Mouse (Mus musculus): ENCODE measurements around the gene Klk7. TPM values are rescaled to one million over a fixed set of nuclear protein-coding genes. Genes with fewer than 3 reads are reported as not detected.

Gene Klk7
- polyA plus RNA-seq, 1 experiment from 2014 or later, result not detected

DNA sequence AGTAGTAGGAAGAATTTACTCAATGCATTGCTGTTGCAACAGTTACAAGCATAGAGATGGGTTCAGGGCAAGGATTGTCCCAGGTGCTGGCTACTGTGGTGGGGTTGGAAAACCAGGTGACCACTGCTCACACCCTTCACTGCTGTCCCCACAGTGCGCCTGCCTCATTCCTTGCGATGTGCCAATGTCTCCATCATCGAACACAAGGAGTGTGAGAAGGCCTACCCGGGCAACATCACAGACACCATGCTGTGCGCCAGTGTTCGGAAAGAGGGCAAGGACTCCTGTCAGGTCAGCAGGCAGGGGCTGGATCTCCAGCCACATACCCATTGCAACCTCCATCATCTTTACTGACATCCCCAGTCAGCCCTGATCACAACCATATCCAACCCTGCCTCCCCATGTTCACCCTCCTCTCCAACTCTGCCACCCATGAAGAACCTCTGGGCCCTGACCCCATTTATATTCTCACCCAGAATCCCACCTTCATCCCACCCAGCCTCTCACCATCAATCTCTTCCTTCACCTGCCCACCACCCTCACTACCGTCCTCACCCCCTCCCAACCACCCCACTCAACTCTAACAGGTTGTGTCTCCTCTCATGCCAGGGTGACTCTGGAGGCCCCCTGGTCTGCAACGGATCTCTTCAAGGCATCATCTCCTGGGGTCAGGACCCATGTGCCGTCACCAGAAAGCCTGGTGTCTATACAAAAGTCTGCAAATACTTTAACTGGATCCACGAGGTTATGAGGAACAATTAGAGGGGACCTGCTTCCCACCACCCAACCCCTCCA, 32.7 kb upstream of the Klk7 start:
- 89% methylated on average over 10 of the region's 10 CpGs for WGBS
- Histone ChIP-seq H3K4me1 (peaks cover 15% of the 10 kb centered on the region; the same call in 1 of the 2 replicates), H3K27ac (replicated peaks) (no peak overlapping the region), H3K4me3 (no peak overlapping the region), H3K9me3 (no peaks in the 10 kb centered on the region), H3K9ac (replicated peaks) (no peak overlapping the region), H3K4me2 (replicated peaks) (no peak overlapping the region), H3K27me3 (peaks cover 10% of the 10 kb centered on the region), H3K36me3 (no peaks in the 10 kb centered on the region)
- no peak for ATAC-seq (ENCODE audit: low FRiP score, low read depth)

DNA sequence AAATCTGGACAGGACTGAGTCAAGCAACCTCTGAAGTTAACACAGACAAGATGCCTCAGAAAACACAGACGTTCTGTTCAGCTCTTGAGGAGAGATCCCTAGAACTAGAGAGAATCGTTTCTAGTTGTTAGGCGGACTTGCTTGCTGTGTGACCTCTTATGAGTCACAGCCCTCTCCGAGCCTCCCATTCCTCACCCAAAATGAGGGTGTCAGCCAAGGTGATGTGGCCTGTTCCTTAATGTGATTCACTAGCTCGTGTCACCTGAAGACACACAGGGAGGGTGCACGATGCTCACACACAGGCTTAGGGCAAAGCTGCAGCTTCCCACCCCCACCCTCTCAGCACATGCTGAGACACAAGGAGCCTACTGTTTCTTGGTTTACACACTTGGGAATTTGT, 30.9 kb upstream of the Klk7 start:
- no peak for ATAC-seq (ENCODE audit: low FRiP score, low read depth)
- WGBS, result 73% methylated on average over 6 of the region's 6 CpGs
- H3K9me3 ChIP-seq, result no peaks in the 10 kb centered on the region
- H3K27ac ChIP-seq (replicated peaks), result no peak overlapping the region
- H3K4me2 ChIP-seq (replicated peaks), result no peak overlapping the region
- H3K36me3 ChIP-seq, result no peaks in the 10 kb centered on the region
- no peak overlapping the region for H3K4me3 ChIP-seq
- peaks cover 9% of the 10 kb centered on the region; the same call in 1 of the 2 replicates for H3K4me1 ChIP-seq
- H3K9ac ChIP-seq (replicated peaks), result no peak overlapping the region
- peaks cover 20% of the 10 kb centered on the region for H3K27me3 ChIP-seq

- WGBS, result 53% methylated on average over 5 of the region's 5 CpGs
- H3K36me3 ChIP-seq, result no peaks in the 10 kb centered on the region
- no peak within 1 kb of the TSS for H3K4me3 ChIP-seq
- no peak within 1 kb of the TSS for H3K9ac ChIP-seq (replicated peaks)
- peaks cover 20% of the 10 kb centered on the region for H3K27me3 ChIP-seq
- no peak for ATAC-seq (ENCODE audit: low FRiP score, low read depth)
- H3K9me3 ChIP-seq, result no peaks in the 10 kb centered on the region
- H3K4me1 ChIP-seq, result peaks cover 7% of the 10 kb centered on the region; the same call in 1 of the 2 replicates
- no peak within 1 kb of the TSS for H3K27ac ChIP-seq (replicated peaks)
- H3K4me2 ChIP-seq (replicated peaks), result no peak within 1 kb of the TSS
Observed at GRCm38 (mm10) chr7:43780746-43781145, 30.3 kb upstream of the Klk7 start, which contains the start of gene Klk10. Gene Klk10, plus strand, starts transcription at chr7:43781035.

- H3K4me2 ChIP-seq (replicated peaks), result no peak overlapping the region
- no peaks in the 10 kb centered on the region for H3K36me3 ChIP-seq
- H3K4me3 ChIP-seq, result no peak overlapping the region
- 89% methylated on average over 11 of the region's 11 CpGs for WGBS
- H3K4me1 ChIP-seq, result peaks cover 7% of the 10 kb centered on the region; the same call in 1 of the 2 replicates
- no peaks in the 10 kb centered on the region for H3K9me3 ChIP-seq
- no peak overlapping the region for H3K9ac ChIP-seq (replicated peaks)
- no peak overlapping the region for H3K27ac ChIP-seq (replicated peaks)
- peaks cover 20% of the 10 kb centered on the region for H3K27me3 ChIP-seq
- ATAC-seq (ENCODE audit: low FRiP score, low read depth), result no peak
Observed at GRCm38 (mm10) chr7:43781541-43781940, 29.6 kb upstream of the Klk7 start.

DNA sequence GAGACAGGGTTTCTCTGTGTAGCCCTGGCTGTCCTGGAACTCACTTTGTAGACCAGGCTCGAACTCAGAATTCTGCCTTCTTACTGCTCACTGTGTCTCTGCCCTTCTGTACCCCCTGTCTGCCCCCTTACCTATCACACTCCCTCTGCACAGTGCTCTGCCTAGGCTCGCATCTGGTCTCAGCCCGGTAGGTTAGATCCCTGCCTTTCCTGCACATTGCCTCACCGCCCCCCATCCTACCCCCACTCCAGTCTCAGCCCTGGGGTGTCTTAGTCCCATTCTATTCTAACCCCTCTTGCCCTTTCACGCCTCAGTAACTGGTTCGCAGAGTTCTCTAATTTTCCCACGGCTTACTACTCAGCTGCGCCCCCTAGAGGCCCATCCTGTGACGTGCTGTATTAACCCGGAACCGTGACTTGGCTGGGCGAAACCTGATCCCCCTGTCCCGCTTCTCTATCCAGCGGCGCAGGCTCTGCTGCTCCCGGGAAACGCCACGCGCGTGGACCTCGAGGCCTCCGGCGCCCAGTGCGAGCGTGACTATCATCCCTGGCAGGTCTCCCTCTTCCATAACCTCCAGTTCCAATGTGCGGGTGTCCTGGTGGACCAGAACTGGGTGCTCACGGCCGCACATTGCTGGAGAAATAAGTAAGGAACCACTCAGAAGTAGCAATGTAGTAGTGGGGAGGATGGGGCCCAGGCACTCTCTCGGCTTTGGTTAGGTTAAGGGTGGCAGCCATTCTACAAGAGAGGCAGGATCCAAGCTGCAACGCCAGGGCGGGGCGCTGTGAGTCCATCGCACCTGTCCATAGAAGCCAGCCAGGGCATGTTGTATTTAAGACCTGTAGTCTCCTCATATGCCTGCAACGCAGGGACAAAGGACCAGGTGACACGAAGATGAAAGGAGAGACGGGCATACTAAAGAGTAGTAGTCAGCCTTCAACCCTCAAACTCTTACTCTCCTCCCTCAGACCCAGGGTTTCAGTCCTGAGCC, 28.5 kb upstream of the Klk7 start:
- Histone ChIP-seq H3K27ac (replicated peaks) (no peak overlapping the region), H3K36me3 (no peaks in the 10 kb centered on the region), H3K4me1 (peaks cover 7% of the 10 kb centered on the region; the same call in 1 of the 2 replicates), H3K4me2 (replicated peaks) (peak overlapping the region; percentile 59), H3K4me3 (peak overlapping the region; percentile 32), H3K9me3 (no peaks in the 10 kb centered on the region), H3K9ac (replicated peaks) (peak overlapping the region; percentile 47; the same call in 1 of the 2 replicates), H3K27me3 (peaks cover 20% of the 10 kb centered on the region)
- 8% methylated on average over 36 of the region's 36 CpGs for WGBS
- peak; percentile 80 for ATAC-seq (ENCODE audit: low FRiP score, low read depth)

GRCm38 (mm10) chr7:43785286-43785685, 25.8 kb upstream of the Klk7 start:
- no peaks in the 10 kb centered on the region for H3K9me3 ChIP-seq
- H3K4me1 ChIP-seq, result peaks cover 7% of the 10 kb centered on the region; the same call in 1 of the 2 replicates
- H3K4me3 ChIP-seq, result no peak overlapping the region
- peaks cover 20% of the 10 kb centered on the region for H3K27me3 ChIP-seq
- H3K27ac ChIP-seq (replicated peaks), result no peak overlapping the region
- H3K4me2 ChIP-seq (replicated peaks), result no peak overlapping the region
- H3K36me3 ChIP-seq, result no peaks in the 10 kb centered on the region
- H3K9ac ChIP-seq (replicated peaks), result no peak overlapping the region
- ATAC-seq (ENCODE audit: low FRiP score, low read depth), result no peak
- 83% methylated on average over 1 of the region's 1 CpGs for WGBS

- Histone ChIP-seq H3K27me3 (peaks cover 13% of the 10 kb centered on the region), H3K4me3 (no peak overlapping the region), H3K9ac (replicated peaks) (no peak overlapping the region), H3K27ac (replicated peaks) (no peak overlapping the region), H3K9me3 (no peaks in the 10 kb centered on the region), H3K4me1 (no peaks in the 10 kb centered on the region), H3K36me3 (no peaks in the 10 kb centered on the region), H3K4me2 (replicated peaks) (no peak overlapping the region)
- WGBS, result 80% methylated on average over 3 of the region's 3 CpGs
- no peak for ATAC-seq (ENCODE audit: low FRiP score, low read depth)
Observed at GRCm38 (mm10) chr7:43788096-43788495, 23.0 kb upstream of the Klk7 start.

DNA sequence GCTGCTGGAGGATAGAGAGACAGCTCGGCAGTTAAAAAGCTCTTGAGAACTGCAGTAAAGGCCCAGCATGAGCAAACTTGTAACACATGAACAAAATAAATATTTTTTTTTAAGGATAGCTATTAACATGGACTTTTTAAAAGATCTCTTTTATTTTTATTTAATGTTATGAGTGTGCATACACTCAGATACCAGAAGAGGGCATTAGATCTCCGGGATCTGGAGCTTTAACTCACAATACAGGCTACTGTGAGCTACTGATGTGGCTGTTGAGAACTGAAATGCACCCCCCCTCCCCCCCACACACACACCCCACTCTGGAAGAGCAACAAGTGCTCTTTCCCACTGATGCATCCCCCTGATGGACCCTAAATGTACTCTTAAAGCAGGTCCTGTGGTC, 21.8 kb upstream of the Klk7 start:
- ATAC-seq (ENCODE audit: low FRiP score, low read depth), result no peak
- H3K4me1 ChIP-seq, result no peaks in the 10 kb centered on the region
- no peaks in the 10 kb centered on the region for H3K9me3 ChIP-seq
- H3K4me2 ChIP-seq (replicated peaks), result no peak overlapping the region
- H3K9ac ChIP-seq (replicated peaks), result no peak overlapping the region
- 82% methylated on average over 2 of the region's 2 CpGs for WGBS
- peaks cover under 1% of the 10 kb centered on the region; the same call in 1 of the 2 replicates for H3K27me3 ChIP-seq
- no peaks in the 10 kb centered on the region for H3K36me3 ChIP-seq
- no peak overlapping the region for H3K4me3 ChIP-seq
- H3K27ac ChIP-seq (replicated peaks), result no peak overlapping the region

DNA sequence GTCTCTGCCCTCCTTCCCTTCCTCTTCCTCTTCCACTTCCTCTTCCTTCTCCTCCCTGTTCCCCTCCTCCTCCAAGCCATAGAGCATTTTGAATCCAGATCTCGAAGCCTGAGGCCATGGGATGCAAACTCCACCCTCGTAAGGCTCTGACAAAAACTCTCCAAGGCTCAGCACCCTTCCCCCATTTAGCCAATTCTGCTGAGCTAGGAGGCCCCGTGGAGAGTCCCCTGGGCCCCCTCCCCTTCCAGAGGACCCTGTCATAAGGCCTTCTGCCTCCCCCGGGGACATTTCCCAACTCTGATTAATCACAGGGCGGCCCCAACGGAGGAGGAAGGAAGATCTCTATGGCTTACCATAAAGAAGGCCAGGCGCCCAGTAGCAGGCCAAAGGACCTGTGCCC, 19.5 kb upstream of the Klk7 start, which contains the start of gene Klk9:
Gene Klk9, plus strand, starts transcription at position 301 of the 400 bp plus-strand sequence.
- Histone ChIP-seq H3K9ac (replicated peaks) (no peak within 1 kb of the TSS), H3K27me3 (peaks cover 21% of the 10 kb centered on the region), H3K4me3 (no peak within 1 kb of the TSS), H3K4me2 (replicated peaks) (no peak within 1 kb of the TSS), H3K9me3 (no peaks in the 10 kb centered on the region), H3K4me1 (peaks cover 3% of the 10 kb centered on the region; the same call in 1 of the 2 replicates), H3K27ac (replicated peaks) (no peak within 1 kb of the TSS), H3K36me3 (no peaks in the 10 kb centered on the region)
- 71% methylated on average over 7 of the region's 7 CpGs for whole genome bisulfite sequencing
- no peak for ATAC-seq (ENCODE audit: low FRiP score, low read depth)

GRCm38 (mm10) chr7:43796355-43796754, 14.7 kb upstream of the Klk7 start:
- Histone ChIP-seq H3K27ac (replicated peaks) (no peak overlapping the region), H3K9me3 (no peaks in the 10 kb centered on the region), H3K9ac (replicated peaks) (no peak overlapping the region), H3K4me1 (peaks cover 12% of the 10 kb centered on the region), H3K27me3 (peaks cover 45% of the 10 kb centered on the region), H3K4me2 (replicated peaks) (peak overlapping the region; percentile 76), H3K36me3 (no peaks in the 10 kb centered on the region), H3K4me3 (peak overlapping the region; percentile 48)
- ATAC-seq (ENCODE audit: low FRiP score, low read depth), result no peak
- 8% methylated on average over 7 of the region's 8 CpGs for WGBS

DNA sequence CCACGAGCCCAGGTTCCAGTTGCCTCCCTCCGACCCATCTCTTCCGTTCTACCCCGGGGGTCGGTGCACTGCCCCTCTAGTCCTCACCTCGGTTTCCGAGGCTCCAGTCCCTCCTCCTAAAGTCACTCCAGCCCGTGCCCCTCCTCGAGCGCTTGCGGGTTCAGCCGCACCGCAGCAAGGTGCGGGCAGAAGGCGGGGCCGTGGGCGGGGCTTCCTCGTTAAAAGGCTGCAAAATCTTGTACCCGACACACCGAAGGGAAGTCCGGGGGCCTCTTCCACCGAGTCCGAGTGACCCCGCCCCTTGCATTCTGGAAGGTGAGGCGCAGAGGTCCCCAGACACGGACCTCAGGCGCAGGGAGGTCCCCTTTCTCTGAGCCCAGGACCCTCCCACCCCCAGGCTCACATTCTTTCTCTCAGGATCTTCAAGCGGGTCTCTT, 13.7 kb upstream of the Klk7 start, which contains the start of gene Klk8:
Gene Klk8, plus strand, starts transcription at position 245 of the 437 bp plus-strand sequence.
- under 1% methylated on average over 28 of the region's 28 CpGs for WGBS
- Histone ChIP-seq H3K4me2 (replicated peaks) (peak within 1 kb of the TSS; percentile 76), H3K27ac (replicated peaks) (no peak within 1 kb of the TSS), H3K9me3 (no peaks in the 10 kb centered on the region), H3K36me3 (no peaks in the 10 kb centered on the region), H3K4me3 (peak within 1 kb of the TSS; percentile 48), H3K9ac (replicated peaks) (peak within 1 kb of the TSS; percentile 43), H3K27me3 (peaks cover 45% of the 10 kb centered on the region), H3K4me1 (peaks cover 12% of the 10 kb centered on the region)
- no peak for ATAC-seq (ENCODE audit: low FRiP score, low read depth)

Measured in midbrain, embryonic 12.5 days (tissue).